Mouse (Mus musculus): ENCODE results near the gene Nadk. TPM values are rescaled to one million over a fixed set of nuclear protein-coding genes. Genes with fewer than 3 reads are reported as not detected.

Nadk gene
- polyA plus RNA-seq, 1 experiment from 2014 or later: 110 TPM

GRCm38 (mm10) chr4:155611860-155612259 is 49.7 kb downstream of the Nadk start:
- 94% methylated on average over 3 of the region's 3 CpGs for WGBS
- H3K9ac ChIP-seq (replicated peaks; ENCODE audit: low read length): no peak overlapping the region
- no peak for ATAC-seq (replicated peaks; ENCODE audit: insufficient number of reproducible peaks, low FRiP score, low TSS enrichment, low read depth)

GRCm38 (mm10) chr4:155613264-155613663 is 51.1 kb downstream of the Nadk start:
- no peak overlapping the region for H3K4me2 ChIP-seq (ENCODE audit: low read depth, low read length)

More at GRCm38 (mm10) chr4:155611860-155612259, 49.7 kb downstream of the Nadk start:
- Histone ChIP-seq H3K9me3 (replicated peaks; ENCODE audit: control insufficient read depth, low read length) (no peaks in the 10 kb centered on the region), H3K27ac (replicated peaks; ENCODE audit: low read depth, low read length) (no peak overlapping the region), H3K4me2 (ENCODE audit: low read depth, low read length) (no peak overlapping the region), H3K4me1 (ENCODE audit: control insufficient read depth, insufficient read depth, low read length) (no peaks in the 10 kb centered on the region), H3K27me3 (ENCODE audit: control insufficient read depth, insufficient read depth, low read length) (no peaks in the 10 kb centered on the region), H3K4me3 (ENCODE audit: low read depth, low read length) (no peak overlapping the region), H3K36me3 (replicated peaks; ENCODE audit: control insufficient read depth, insufficient read depth, low read depth, low read length) (peaks cover 2% of the 10 kb centered on the region; the same call in 1 of the 2 replicates)
- no peak for DNase-seq (ENCODE audit: low spot score)

GRCm38 (mm10) chr4:155618321-155618720 is 56.1 kb downstream of the Nadk start:
- WGBS: 92% methylated on average over 5 of the region's 5 CpGs
- ATAC-seq (replicated peaks; ENCODE audit: insufficient number of reproducible peaks, low FRiP score, low TSS enrichment, low read depth): no peak
- peaks cover 8% of the 10 kb centered on the region for H3K36me3 ChIP-seq (replicated peaks; ENCODE audit: control insufficient read depth, insufficient read depth, low read depth, low read length)
- H3K9ac ChIP-seq (replicated peaks; ENCODE audit: low read length): no peak overlapping the region
- DNase-seq (ENCODE audit: low spot score): no peak
- H3K27ac ChIP-seq (replicated peaks; ENCODE audit: low read depth, low read length): no peak overlapping the region
- no peak overlapping the region for H3K4me3 ChIP-seq (ENCODE audit: low read depth, low read length)
- no peak overlapping the region for H3K4me2 ChIP-seq (ENCODE audit: low read depth, low read length)
- H3K4me1 ChIP-seq (ENCODE audit: control insufficient read depth, insufficient read depth, low read length): no peaks in the 10 kb centered on the region
- H3K9me3 ChIP-seq (replicated peaks; ENCODE audit: control insufficient read depth, low read length): no peaks in the 10 kb centered on the region
- no peaks in the 10 kb centered on the region for H3K27me3 ChIP-seq (ENCODE audit: control insufficient read depth, insufficient read depth, low read length)

More at GRCm38 (mm10) chr4:155613264-155613663, 51.1 kb downstream of the Nadk start:
- Histone ChIP-seq H3K9me3 (replicated peaks; ENCODE audit: control insufficient read depth, low read length) (no peaks in the 10 kb centered on the region), H3K4me3 (ENCODE audit: low read depth, low read length) (no peak overlapping the region), H3K27ac (replicated peaks; ENCODE audit: low read depth, low read length) (no peak overlapping the region), H3K27me3 (ENCODE audit: control insufficient read depth, insufficient read depth, low read length) (no peaks in the 10 kb centered on the region), H3K4me1 (ENCODE audit: control insufficient read depth, insufficient read depth, low read length) (no peaks in the 10 kb centered on the region), H3K9ac (replicated peaks; ENCODE audit: low read length) (no peak overlapping the region), H3K36me3 (replicated peaks; ENCODE audit: control insufficient read depth, insufficient read depth, low read depth, low read length) (peaks cover 2% of the 10 kb centered on the region)
- no peak for ATAC-seq (replicated peaks; ENCODE audit: insufficient number of reproducible peaks, low FRiP score, low TSS enrichment, low read depth)
- no peak for DNase-seq (ENCODE audit: low spot score)
- 98% methylated on average over 3 of the region's 3 CpGs for WGBS

- DNase-seq (ENCODE audit: low spot score) (peak; percentile 98), ATAC-seq (replicated peaks; ENCODE audit: insufficient number of reproducible peaks, low FRiP score, low TSS enrichment, low read depth) (peak; percentile 99)
- WGBS: under 1% methylated on average over 84 of the region's 84 CpGs
- no peaks in the 10 kb centered on the region for H3K27me3 ChIP-seq (ENCODE audit: control insufficient read depth, insufficient read depth, low read length)
- H3K4me2 ChIP-seq (ENCODE audit: low read depth, low read length): peak within 1 kb of the TSS; percentile 64
- no peaks in the 10 kb centered on the region; the same call in 1 of the 2 replicates for H3K36me3 ChIP-seq (replicated peaks; ENCODE audit: control insufficient read depth, insufficient read depth, low read depth, low read length)
- peak within 1 kb of the TSS; percentile 81 for H3K9ac ChIP-seq (replicated peaks; ENCODE audit: low read length)
- H3K27ac ChIP-seq (replicated peaks; ENCODE audit: low read depth, low read length): peak within 1 kb of the TSS; percentile 75
- H3K4me1 ChIP-seq (ENCODE audit: control insufficient read depth, insufficient read depth, low read length): no peaks in the 10 kb centered on the region
- H3K4me3 ChIP-seq (ENCODE audit: low read depth, low read length): peak within 1 kb of the TSS; percentile 97
- no peaks in the 10 kb centered on the region for H3K9me3 ChIP-seq (replicated peaks; ENCODE audit: control insufficient read depth, low read length)
Measured at GRCm38 (mm10) chr4:155624338-155625291, 62.4 kb downstream of the Nadk start, which contains the start of gene Cdk11b. TSS of gene Cdk11b (plus strand) at chr4:155624854.

- Histone ChIP-seq H3K36me3 (replicated peaks; ENCODE audit: control insufficient read depth, insufficient read depth, low read depth, low read length) (peaks cover 9% of the 10 kb centered on the region), H3K9ac (replicated peaks; ENCODE audit: low read length) (no peak overlapping the region), H3K27me3 (ENCODE audit: control insufficient read depth, insufficient read depth, low read length) (no peaks in the 10 kb centered on the region), H3K4me2 (ENCODE audit: low read depth, low read length) (no peak overlapping the region), H3K4me1 (ENCODE audit: control insufficient read depth, insufficient read depth, low read length) (no peaks in the 10 kb centered on the region), H3K27ac (replicated peaks; ENCODE audit: low read depth, low read length) (no peak overlapping the region), H3K4me3 (ENCODE audit: low read depth, low read length) (no peak overlapping the region), H3K9me3 (replicated peaks; ENCODE audit: control insufficient read depth, low read length) (no peaks in the 10 kb centered on the region)
- 91% methylated on average over 6 of the region's 6 CpGs for WGBS
- DNase-seq (ENCODE audit: low spot score) (no peak), ATAC-seq (replicated peaks; ENCODE audit: insufficient number of reproducible peaks, low FRiP score, low TSS enrichment, low read depth) (no peak)
Measured at GRCm38 (mm10) chr4:155630267-155630666, 68.1 kb downstream of the Nadk start.

- Histone ChIP-seq H3K4me3 (ENCODE audit: low read depth, low read length) (no peak overlapping the region), H3K36me3 (replicated peaks; ENCODE audit: control insufficient read depth, insufficient read depth, low read depth, low read length) (peaks cover 15% of the 10 kb centered on the region), H3K4me1 (ENCODE audit: control insufficient read depth, insufficient read depth, low read length) (no peaks in the 10 kb centered on the region), H3K9ac (replicated peaks; ENCODE audit: low read length) (no peak overlapping the region), H3K9me3 (replicated peaks; ENCODE audit: control insufficient read depth, low read length) (no peaks in the 10 kb centered on the region), H3K27me3 (ENCODE audit: control insufficient read depth, insufficient read depth, low read length) (no peaks in the 10 kb centered on the region), H3K27ac (replicated peaks; ENCODE audit: low read depth, low read length) (no peak overlapping the region), H3K4me2 (ENCODE audit: low read depth, low read length) (no peak overlapping the region)
- no peak for ATAC-seq (replicated peaks; ENCODE audit: insufficient number of reproducible peaks, low FRiP score, low TSS enrichment, low read depth)
- DNase-seq (ENCODE audit: low spot score): no peak
Measured at GRCm38 (mm10) chr4:155635766-155636499, 73.8 kb downstream of the Nadk start.
